Comparison of ENCODE assay signal across 8 mouse cellular contexts in the genomic region with DNA sequence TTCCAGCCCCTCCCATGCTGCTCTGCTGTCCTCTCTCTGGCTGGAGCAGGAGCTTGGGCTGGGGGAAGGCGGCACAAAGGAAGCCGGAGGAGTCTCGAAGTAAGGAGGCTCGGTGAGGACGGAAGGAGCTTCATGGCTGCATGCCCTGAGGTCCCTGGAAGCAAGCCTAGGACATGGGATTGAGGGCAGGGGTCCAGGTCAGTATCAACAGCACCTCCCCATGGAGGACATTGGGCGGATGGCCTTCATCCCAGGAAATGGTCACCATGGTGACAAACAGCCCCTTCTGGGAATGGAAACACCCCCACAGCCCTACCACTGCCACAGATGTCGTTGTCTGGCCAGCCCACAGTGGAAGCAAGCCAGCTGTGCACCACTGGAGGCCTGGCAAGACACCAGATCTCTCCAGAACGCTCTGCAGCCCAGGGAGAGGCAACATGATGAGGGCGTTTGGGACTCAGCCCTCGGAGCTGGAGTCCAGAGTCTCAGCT. TPM values are rescaled to one million over a fixed set of nuclear protein-coding genes. Genes with fewer than 3 reads are reported as not detected.
DNase-seq lines count a peak whose midpoint lies in the region; ATAC-seq lines count a peak whose summit lies in the region.

No protein-coding gene starts in this region.

- H3K4me2 ChIP-seq in embryonic facial prominence, embryonic 15.5 days (replicated peaks), result peak overlapping the region; percentile 25; the same call in 1 of the 2 replicates
- no peak overlapping the region for H3K4me2 ChIP-seq in heart, embryonic 16.5 days (ENCODE audit: low read depth, low read length)
- no peak overlapping the region for H3K4me2 ChIP-seq in liver, embryonic 13.5 days

- H3K27ac ChIP-seq in embryonic facial prominence, embryonic 15.5 days (replicated peaks), result peak overlapping the region; percentile 93
- H3K27ac ChIP-seq in heart, embryonic 16.5 days (ENCODE audit: low read length), result peak overlapping the region; percentile 68
- H3K27ac ChIP-seq in liver, embryonic 13.5 days, result peak overlapping the region; percentile 18; the same call in 1 of the 2 replicates

- peak; percentile 57 for DNase-seq in layer of hippocampus, adult 11-12 months (ENCODE audit: low spot score)
- DNase-seq in layer of hippocampus, adult 9-10 months (ENCODE audit: low spot score), result no peak
- peak; percentile 86 to 90 for DNase-seq in kidney, postnatal 4 days
- DNase-seq in liver, embryonic 13.5 days, result no peak
- peak; percentile 56 for DNase-seq in right cerebral cortex, postnatal 14 days
- DNase-seq in natural killer cell, adult 2 months (ENCODE audit: low spot score in 2 of 2), result no peak

- ATAC-seq in embryonic facial prominence, embryonic 15.5 days (ENCODE audit: insufficient number of reproducible peaks, low FRiP score, low TSS enrichment, low read depth), result peak; percentile 56
- ATAC-seq in heart, embryonic 16.5 days (replicated peaks; ENCODE audit: extremely low read depth, insufficient read depth, low FRiP score), result peak; percentile 78
- peak; percentile 27; the same call in 1 of the 2 replicates for ATAC-seq in liver, embryonic 13.5 days (ENCODE audit: low read depth)

- 24% methylated on average over 10 of the region's 10 CpGs for WGBS in embryonic facial prominence, embryonic 15.5 days
- WGBS in heart, embryonic 16.5 days, result 23% methylated on average over 10 of the region's 10 CpGs
- 46% methylated on average over 10 of the region's 10 CpGs for WGBS in liver, embryonic 13.5 days (ENCODE audit: insufficient replicate concordance)

- H3K9ac ChIP-seq in embryonic facial prominence, embryonic 15.5 days, result no peak overlapping the region
- no peak overlapping the region for H3K9ac ChIP-seq in heart, embryonic 16.5 days (ENCODE audit: low read length)
- H3K9ac ChIP-seq in liver, embryonic 13.5 days, result no peak overlapping the region

- no peaks in the 10 kb centered on the region for H3K36me3 ChIP-seq in embryonic facial prominence, embryonic 15.5 days
- H3K36me3 ChIP-seq in heart, embryonic 16.5 days (ENCODE audit: control insufficient read depth, insufficient read depth), result no peaks in the 10 kb centered on the region
- no peaks in the 10 kb centered on the region for H3K36me3 ChIP-seq in liver, embryonic 13.5 days

- H3K4me3 ChIP-seq in embryonic facial prominence, embryonic 15.5 days (replicated peaks), result no peak overlapping the region
- H3K4me3 ChIP-seq in heart, embryonic 16.5 days (ENCODE audit: low read length), result no peak overlapping the region
- no peak overlapping the region for H3K4me3 ChIP-seq in liver, embryonic 13.5 days (replicated peaks)

- H3K4me1 ChIP-seq in embryonic facial prominence, embryonic 15.5 days, result peaks cover 77% of the 10 kb centered on the region
- peaks cover 36% of the 10 kb centered on the region for H3K4me1 ChIP-seq in heart, embryonic 16.5 days (ENCODE audit: control insufficient read depth, insufficient read depth, low read length)
- H3K4me1 ChIP-seq in liver, embryonic 13.5 days (replicated peaks), result peaks cover 9% of the 10 kb centered on the region

- H3K27me3 ChIP-seq in embryonic facial prominence, embryonic 15.5 days, result no peaks in the 10 kb centered on the region
- no peaks in the 10 kb centered on the region; the same call in 1 of the 2 replicates for H3K27me3 ChIP-seq in heart, embryonic 16.5 days (ENCODE audit: control insufficient read depth, insufficient read depth, low read length)
- 0 out of 2 replicates have a peak, but pooled peaks cover 4% of the 10 kb centered on the region for H3K27me3 ChIP-seq in liver, embryonic 13.5 days

- H3K9me3 ChIP-seq in embryonic facial prominence, embryonic 15.5 days (replicated peaks), result no peaks in the 10 kb centered on the region
- H3K9me3 ChIP-seq in heart, embryonic 16.5 days (replicated peaks; ENCODE audit: control insufficient read depth, low read length), result no peaks in the 10 kb centered on the region
- H3K9me3 ChIP-seq in liver, embryonic 13.5 days (replicated peaks), result no peaks in the 10 kb centered on the region

RNA-seq across cellular contexts. Expression of a gene that starts 37.4 kb away (rescaled TPM):
- 292 and 294 TPM in 2 replicates for polyA plus RNA-seq in embryonic facial prominence, embryonic 15.5 days (2015; fragmentation: Nextera tagmentation; extraction: Ambion mirVana)
- 210 and 218 TPM in 2 replicates for polyA plus RNA-seq in heart, embryonic 16.5 days (2015; fragmentation: Nextera tagmentation; extraction: Ambion mirVana)
- 205 and 229 TPM in 2 replicates for polyA plus RNA-seq in liver, embryonic 13.5 days (2015; fragmentation: Nextera tagmentation; extraction: Ambion mirVana)

RNA-seq across cellular contexts. Expression of a gene that starts 56.5 kb away (rescaled TPM):
- polyA plus RNA-seq in embryonic facial prominence, embryonic 15.5 days (2015; fragmentation: Nextera tagmentation; extraction: Ambion mirVana), result 82.9 and 104 TPM in 2 replicates
- polyA plus RNA-seq in heart, embryonic 16.5 days (2015; fragmentation: Nextera tagmentation; extraction: Ambion mirVana), result 12.5 and 20.6 TPM in 2 replicates
- 1.8 and 2.5 TPM in 2 replicates for polyA plus RNA-seq in liver, embryonic 13.5 days (2015; fragmentation: Nextera tagmentation; extraction: Ambion mirVana)

Comparison
In these comparisons a context has a peak if more than half of its experiments do, and no peak if none do; other contexts are left out.
1. DNase-seq: peak in layer of hippocampus, adult 11-12 months (single experiment), kidney, postnatal 4 days (2 of 2) and right cerebral cortex, postnatal 14 days (single experiment); none in layer of hippocampus, adult 9-10 months (single experiment), liver, embryonic 13.5 days (single experiment) and natural killer cell, adult 2 months (0 of 2).
2. ATAC-seq: peak in every context shown above with its lines; median percentile 78 in heart, embryonic 16.5 days; 56 in embryonic facial prominence, embryonic 15.5 days; 27 in liver, embryonic 13.5 days.
3. H3K27ac ChIP-seq: peak in every context shown above with its lines; median percentile 93 in embryonic facial prominence, embryonic 15.5 days; 68 in heart, embryonic 16.5 days; 18 in liver, embryonic 13.5 days.